Mouse (Mus musculus) gastrocnemius, adult 2 months (tissue): ENCODE results near the gene Arl5c. TPM values are rescaled to one million over a fixed set of nuclear protein-coding genes. Genes with fewer than 3 reads are reported as not detected.

Source experiments
- DNase-seq: peaks from one replicate; pipeline ENCODE4 v3.0.0; 2022
- H3K27ac ChIP-seq: fragments of 200-600 bp; 2 replicates; pipeline ENCODE4 v1.8.1; 2022; ENCODE audit warnings: mild to moderate bottlenecking
- H3K4me3 ChIP-seq: fragments of 200-600 bp; 2 replicates; pipeline ENCODE4 v1.8.1; 2022; ENCODE audit warnings: mild to moderate bottlenecking, moderate library complexity
- CTCF ChIP-seq: fragments of 200-600 bp; IDR thresholded peaks from 2 replicates; pipeline ENCODE4 v1.8.1; 2022; ENCODE audit warnings: antibody characterized with exemption, mild to moderate bottlenecking, moderate library complexity
- intact Hi-C: fragments of 180-260 bp; cut with DNase I; formaldehyde crosslinking; loops from one replicate; pipeline ENCODE4 v1.15.1; 2025
- total RNA-seq, 2 experiments: library from RNA; stranded (reverse); gene quantifications; 2 replicates each; pipeline ENCODE4 v1.2.3; 2021

Gene Arl5c
- total RNA-seq, 2 experiments from 2014 or later, result 0.31 to 0.47 TPM

- DNase-seq, result no peak
- intact Hi-C loops, result no loop called here
- no peak overlapping the region for H3K4me3 ChIP-seq
- no peak for TF ChIP-seq CTCF
- no peak overlapping the region for H3K27ac ChIP-seq
Observed at GRCm38 (mm10) chr11:97998898-97999608, 3.1 kb upstream of the Arl5c start.

DNA sequence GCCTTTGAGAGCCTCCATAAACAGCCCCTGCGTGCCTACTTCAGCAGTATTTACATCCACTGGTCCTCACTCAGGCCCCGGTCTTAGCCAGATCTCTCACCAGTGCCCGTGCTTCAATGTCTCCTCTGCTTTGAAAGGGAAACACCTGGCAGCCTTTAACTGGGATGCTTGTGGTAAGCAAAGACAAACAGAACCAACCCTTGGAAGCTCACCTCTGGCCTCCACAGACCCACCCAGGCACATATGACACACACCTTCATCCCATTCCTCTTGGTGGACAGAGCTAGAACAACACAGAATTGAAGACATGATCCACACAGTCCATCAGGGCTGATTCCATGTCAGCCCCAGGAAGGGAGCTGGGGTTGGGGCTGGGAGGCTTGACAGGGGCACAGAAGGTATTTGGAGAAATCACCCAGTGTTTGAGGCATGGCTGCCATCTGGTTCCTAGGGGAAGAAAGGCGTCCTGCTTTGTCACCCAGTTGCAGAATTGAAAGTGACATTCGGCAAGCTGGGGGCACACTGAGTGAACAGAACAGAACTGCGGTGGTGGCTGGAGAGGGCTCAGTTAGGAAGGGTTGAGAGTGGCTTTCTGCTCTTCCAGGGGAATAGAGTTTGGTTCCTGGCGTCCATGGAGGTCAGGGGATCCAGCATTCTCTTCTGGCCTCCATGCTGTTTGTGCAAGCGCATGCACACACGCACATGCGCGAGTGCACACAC, 2.3 kb upstream of the Arl5c start:
- DNase-seq, result no peak
- H3K27ac ChIP-seq, result no peak overlapping the region
- TF ChIP-seq CTCF, result no peak
- no peak overlapping the region for H3K4me3 ChIP-seq
- intact Hi-C loops, result no loop called here

GRCm38 (mm10) chr11:97997387-97997960, 1.5 kb upstream of the Arl5c start:
- no peak for DNase-seq
- no peak for TF ChIP-seq CTCF
- Histone ChIP-seq H3K4me3 (no peak overlapping the region), H3K27ac (no peak overlapping the region)
- intact Hi-C loops, result no loop called here

GRCm38 (mm10) chr11:97996691-97997090, 710 bp upstream of the Arl5c start:
- intact Hi-C loops, result no loop called here
- no peak overlapping the region for H3K4me3 ChIP-seq
- no peak for TF ChIP-seq CTCF
- DNase-seq, result no peak
- no peak overlapping the region for H3K27ac ChIP-seq

- intact Hi-C loops, result no loop called here
- H3K4me3 ChIP-seq, result peak overlapping the region; percentile 70
- peak overlapping the region; percentile 71 for H3K27ac ChIP-seq
- peak; percentile 90 for TF ChIP-seq CTCF
- DNase-seq, result peak; percentile 89
Observed at GRCm38 (mm10) chr11:97994539-97995100, 1.4 kb downstream of the Arl5c start.

DNA sequence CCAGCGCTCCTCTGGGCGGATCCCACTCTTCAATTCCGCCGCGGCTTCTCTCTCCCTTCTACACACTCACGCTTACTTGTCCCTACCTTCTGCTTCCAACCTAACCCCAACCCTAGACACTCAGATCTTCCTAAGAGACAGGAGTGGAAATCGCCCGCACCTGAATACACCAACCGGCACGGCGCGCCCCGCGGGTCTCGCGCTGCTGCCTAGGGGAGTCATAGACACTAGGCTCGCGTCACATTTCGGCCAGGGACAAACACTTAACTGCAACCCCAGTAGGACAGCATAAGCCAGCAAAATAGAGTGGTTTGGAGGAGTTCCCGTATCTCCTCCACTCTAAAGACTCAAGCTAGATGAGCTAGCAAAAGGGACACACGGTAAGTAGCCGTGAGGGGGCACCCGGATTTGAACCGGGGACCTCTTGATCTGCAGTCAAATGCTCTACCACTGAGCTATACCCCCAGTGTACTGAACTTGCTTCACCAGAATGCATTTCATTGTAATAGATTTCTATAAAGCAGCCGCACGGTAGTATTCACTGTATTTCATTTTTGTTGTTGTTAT, 7.4 kb downstream of the Arl5c start:
- peak; percentile 90 for DNase-seq
- intact Hi-C loops, result loop anchor here (5.0 kb wide), 1 partner anchor 191 kb away; the partner anchor contains the start of gene Lasp1
- peak overlapping the region; percentile 88 for H3K4me3 ChIP-seq
- peak overlapping the region; percentile 96 for H3K27ac ChIP-seq
- no peak for TF ChIP-seq CTCF

DNA sequence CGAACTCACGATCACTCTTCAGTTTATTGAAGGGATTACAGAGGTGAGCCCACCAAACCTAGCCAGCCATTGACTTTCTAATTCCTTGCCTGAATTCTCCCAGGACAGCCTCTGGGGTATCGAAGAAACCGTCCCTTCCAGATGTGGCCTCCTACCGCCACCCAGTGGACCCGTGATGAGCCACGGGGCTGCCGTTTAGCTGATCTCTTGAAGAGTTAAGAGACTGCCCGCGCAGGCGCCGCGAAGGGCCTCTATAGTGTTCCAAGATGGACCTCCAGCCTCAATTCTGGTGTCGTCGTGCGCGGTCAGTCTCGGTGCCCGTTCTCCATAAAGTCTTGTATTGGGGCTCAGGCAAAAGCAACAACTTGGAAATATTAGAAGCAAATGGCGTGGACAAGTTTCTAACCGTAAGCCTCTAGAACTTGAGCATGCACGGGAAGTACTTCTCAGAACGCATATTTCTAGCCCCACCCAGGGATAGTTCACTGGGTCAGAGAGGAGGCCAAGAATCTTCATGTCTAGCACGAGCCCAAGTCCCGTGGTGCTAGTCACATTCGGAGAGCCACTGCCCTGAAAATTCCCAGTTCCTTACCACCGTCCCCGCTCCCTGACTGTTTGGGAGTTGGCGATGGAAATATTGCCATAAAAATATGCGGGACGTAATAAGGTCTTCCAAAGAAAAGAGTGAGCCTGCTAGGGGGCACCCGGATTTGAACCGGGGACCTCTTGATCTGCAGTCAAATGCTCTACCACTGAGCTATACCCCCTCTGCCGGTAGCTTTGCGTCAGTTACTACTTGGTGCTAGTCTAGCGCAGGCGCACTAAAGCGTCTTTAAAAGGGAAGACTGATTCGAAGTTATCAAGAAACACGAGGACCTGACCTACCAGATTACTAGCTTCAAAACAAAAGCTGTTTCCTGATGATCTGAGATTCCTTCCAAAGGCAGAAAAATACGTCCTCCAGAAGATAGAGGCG, 8.1 kb downstream of the Arl5c start:
- peak overlapping the region; percentile 96 for H3K27ac ChIP-seq
- peak; percentile 91 for TF ChIP-seq CTCF
- H3K4me3 ChIP-seq, result peak overlapping the region; percentile 88
- intact Hi-C loops, result loop anchor here (1.0 to 5.0 kb wide), 3 partner anchors 51 to 191 kb away; partner anchors contain the start of gene Lasp1
- DNase-seq, result peak; percentile 95

DNA sequence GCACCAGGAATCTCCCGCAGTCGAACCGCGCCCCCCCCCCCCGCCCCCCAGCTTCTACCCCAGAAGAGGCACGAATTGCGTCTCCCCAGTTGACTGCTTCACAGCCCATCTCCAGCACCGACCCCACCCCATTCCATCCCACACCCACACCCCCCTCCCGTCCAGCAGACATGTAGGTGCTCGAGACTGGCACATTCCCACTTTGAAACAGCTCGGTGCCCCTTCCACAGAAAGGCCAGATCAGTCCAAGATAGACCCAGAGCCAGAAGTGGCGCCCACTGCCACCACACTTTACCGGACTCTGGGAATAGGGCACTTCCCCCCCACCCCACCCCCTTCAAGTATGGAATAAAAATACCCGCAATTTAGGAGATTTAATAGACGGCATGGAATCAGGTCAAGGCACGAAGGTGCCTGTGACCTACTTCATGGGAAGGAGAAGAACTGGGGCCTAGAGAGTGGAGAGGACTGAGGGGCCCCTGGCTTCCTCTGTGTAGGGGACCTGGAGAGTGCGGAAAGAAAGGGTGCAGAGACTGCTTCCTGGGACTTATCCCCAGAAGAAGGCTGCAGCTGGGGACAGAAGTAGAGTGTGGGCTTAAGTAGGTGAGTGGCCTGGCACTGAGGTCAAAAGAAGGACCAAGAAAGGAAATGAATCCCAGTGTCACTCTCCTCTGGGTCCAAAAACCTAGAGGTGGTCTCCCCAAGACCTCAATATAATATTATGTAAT, 9.1 kb downstream of the Arl5c start:
- H3K27ac ChIP-seq, result peak overlapping the region; percentile 96
- no peak for DNase-seq
- no peak for TF ChIP-seq CTCF
- peak overlapping the region; percentile 88 for H3K4me3 ChIP-seq
- intact Hi-C loops, result loop anchor here (1.0 to 5.0 kb wide), 3 partner anchors 50 to 190 kb away; partner anchors contain the start of gene Lasp1

DNA sequence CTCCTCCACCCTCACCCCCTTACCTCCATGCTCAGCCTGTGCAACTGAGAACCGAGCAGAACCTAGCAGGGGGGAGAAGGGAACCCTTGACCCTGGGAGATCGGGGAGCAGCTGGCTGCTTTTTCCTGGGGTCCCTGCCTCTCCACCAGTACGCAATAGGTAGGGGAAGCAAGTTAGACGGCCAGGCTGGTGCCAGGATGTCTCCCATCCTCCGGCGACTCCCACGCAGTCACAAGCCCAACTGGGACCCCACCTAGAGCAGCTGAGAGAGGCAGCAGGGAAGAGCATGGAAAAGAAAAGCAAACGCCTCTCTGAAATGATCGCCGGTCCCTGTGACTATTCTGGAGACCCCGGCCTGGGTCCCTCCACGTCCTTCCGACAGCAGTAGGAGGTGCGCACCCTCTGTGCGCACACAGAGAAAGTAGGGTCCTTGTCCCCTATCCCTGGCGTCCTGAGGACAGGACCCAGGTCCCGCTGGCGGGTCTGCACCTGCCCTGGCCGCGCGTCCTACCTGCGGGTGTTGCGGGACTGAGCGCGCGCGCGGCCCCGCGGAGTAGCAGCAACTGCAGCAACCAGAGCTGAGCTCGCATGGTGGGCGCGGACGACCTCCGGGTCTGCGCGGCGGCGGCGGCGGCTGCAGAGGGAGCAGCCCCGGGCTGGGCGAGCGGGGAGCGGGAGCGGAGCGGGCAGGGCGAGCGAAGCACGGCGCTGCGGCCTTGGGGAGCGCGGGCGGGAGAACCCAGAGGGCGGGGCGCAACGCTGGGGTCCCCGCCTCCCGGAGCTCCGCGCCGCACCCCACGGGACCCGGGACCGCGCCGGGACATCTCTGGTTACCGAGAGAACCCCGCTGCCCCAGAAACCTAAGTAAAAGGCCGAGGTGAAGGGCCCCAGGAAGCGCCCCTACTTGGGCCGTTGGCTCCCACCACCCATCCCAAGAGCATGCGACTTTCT, 10.0 kb downstream of the Arl5c start, which contains the start of gene Plxdc1:
Gene Plxdc1 (minus strand): TSS at position 718 of the 951 bp plus-strand sequence.
- Histone ChIP-seq H3K27ac (peak within 1 kb of the TSS; percentile 96), H3K4me3 (peak within 1 kb of the TSS; percentile 88)
- TF ChIP-seq CTCF, result no peak
- intact Hi-C loops, result loop anchor here (2.0 to 5.0 kb wide), 2 partner anchors 49 to 189 kb away; partner anchors contain the start of gene Lasp1
- peak; percentile 65 for DNase-seq

DNA sequence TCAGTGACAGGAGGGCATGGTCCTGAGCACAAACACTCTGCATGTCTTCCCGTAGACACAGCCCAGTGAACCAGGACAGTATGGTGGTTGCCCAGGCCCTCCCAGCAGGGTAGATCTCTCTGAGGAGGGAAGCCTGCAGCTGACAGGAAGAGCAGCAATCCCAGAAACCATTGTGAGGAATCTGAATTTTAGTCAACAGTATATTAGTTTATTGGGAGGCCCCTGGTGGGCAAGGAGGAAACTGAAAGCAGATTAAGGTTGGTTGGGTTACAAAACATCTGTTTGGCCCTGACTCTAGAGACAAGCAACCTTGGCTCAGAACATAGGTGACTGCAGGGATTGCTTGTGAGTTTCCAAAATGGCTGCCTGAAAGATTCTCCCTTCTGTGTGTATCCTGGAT, 12.0 kb downstream of the Arl5c start:
- intact Hi-C loops, result no loop called here
- Histone ChIP-seq H3K27ac (no peak overlapping the region), H3K4me3 (no peak overlapping the region)
- DNase-seq, result no peak
- TF ChIP-seq CTCF, result no peak
